Mouse (Mus musculus) liver, postnatal 0 days (tissue): Measurements from ENCODE around the gene Plod2. TPM values are rescaled to one million over a fixed set of nuclear protein-coding genes. Genes with fewer than 3 reads are reported as not detected.

Experiments
- ATAC-seq: fragments of 200-750 bp; cut with Nextera tagmentation; 2 replicates; pipeline ENCODE4 v1.8.0; 2017; ENCODE audit warnings: mild to moderate bottlenecking, moderate library complexity
- DNase-seq: peaks from one replicate; pipeline ENCODE4 v3.0.0-alpha.2; 2016
- H3K27ac ChIP-seq: fragments of 300-500 bp; sonication (generic); 2 replicates; pipeline ENCODE4 v1.5.1; 2014; ENCODE audit warnings: antibody characterized with exemption, moderate library complexity, mild to moderate bottlenecking, low read depth
- H3K27me3 ChIP-seq: fragments of 300-500 bp; sonication (generic); 2 replicates; pipeline ENCODE4 v1.6.1; 2014; ENCODE audit warnings: low read length, control low read depth, mixed read lengths; ENCODE audit not compliant: insufficient read depth
- H3K36me3 ChIP-seq: fragments of 300-500 bp; sonication (generic); replicated peaks from 2 replicates; pipeline ENCODE4 v1.6.1; 2014; ENCODE audit warnings: mild to moderate bottlenecking, control low read depth, low read length, moderate library complexity, mixed read lengths; ENCODE audit not compliant: insufficient read depth
- H3K4me1 ChIP-seq: fragments of 300-500 bp; sonication (generic); 2 replicates; pipeline ENCODE4 v1.6.1; 2014; ENCODE audit warnings: antibody characterized with exemption, mild to moderate bottlenecking, control low read depth; ENCODE audit not compliant: insufficient read depth
- H3K4me2 ChIP-seq: fragments of 300-500 bp; sonication (generic); 2 replicates; pipeline ENCODE4 v1.6.1; 2014; ENCODE audit warnings: low read depth, mild to moderate bottlenecking, low read length, moderate library complexity, mixed read lengths
- H3K4me3 ChIP-seq: fragments of 300-500 bp; sonication (generic); 2 replicates; pipeline ENCODE4 v1.5.1; 2014; ENCODE audit warnings: low read depth, low read length
- H3K9ac ChIP-seq: fragments of 300-500 bp; sonication (generic); replicated peaks from 2 replicates; pipeline ENCODE4 v1.6.1; 2014; ENCODE audit warnings: mild to moderate bottlenecking, moderate library complexity
- H3K9me3 ChIP-seq: fragments of 300-500 bp; sonication (generic); 2 replicates; pipeline ENCODE4 v1.6.1; 2016; ENCODE audit warnings: mild to moderate bottlenecking, control low read depth, low read length, mixed read lengths
- CTCF ChIP-seq: sonication (generic); IDR thresholded peaks from 2 replicates; pipeline ENCODE4 v1.5.1; 2016; ENCODE audit warnings: antibody characterized with exemption, low read depth
- EP300 ChIP-seq: IDR thresholded peaks from 2 replicates; pipeline ENCODE4 v1.6.1; 2016; ENCODE audit warnings: antibody characterized with exemption, low read depth, mild to moderate bottlenecking
- WGBS: fragments of 180-500 bp; shearing (Covaris S2); extraction: QIAGEN DNeasy Blood & Tissue Kit; methylation state at CpG from one replicate; pipeline ENCODE4 v1.1.7; 2014; ENCODE audit not compliant: insufficient replicate concordance; 5-methylcytosine and 5-hydroxymethylcytosine counted together
- polyA plus RNA-seq: library from polyadenylated mRNA; unstranded; fragments of >200 nt; fragmentation: Nextera tagmentation; extraction: Ambion mirVana; gene quantifications from 2 replicates; pipeline ENCODE4 v1.2.1, GENCODE M21; 2015

Gene Plod2
- polyA plus RNA-seq, 1 experiment from 2014 or later: 1.5 TPM

GRCm38 (mm10) chr9:92568798-92569197 is 26.8 kb downstream of the Plod2 start:
- 85% methylated on average over 3 of the region's 3 CpGs for WGBS

GRCm38 (mm10) chr9:92572376-92573108 is 30.5 kb downstream of the Plod2 start:
- Histone ChIP-seq H3K4me2 (no peak overlapping the region), H3K27me3 (no peaks in the 10 kb centered on the region), H3K4me1 (no peaks in the 10 kb centered on the region), H3K9ac (no peak overlapping the region), H3K9me3 (no peaks in the 10 kb centered on the region), H3K36me3 (no peaks in the 10 kb centered on the region), H3K4me3 (no peak overlapping the region), H3K27ac (no peak overlapping the region)
- WGBS: 74% methylated on average over 8 of the region's 8 CpGs
- no peak for ATAC-seq
- DNase-seq: no peak
- TF ChIP-seq CTCF (no peak), EP300 (no peak)

More at GRCm38 (mm10) chr9:92568798-92569197, 26.8 kb downstream of the Plod2 start:
- H3K9me3 ChIP-seq: no peaks in the 10 kb centered on the region
- no peak overlapping the region for H3K4me2 ChIP-seq
- TF ChIP-seq EP300 (no peak), CTCF (no peak)
- no peak for DNase-seq
- H3K27ac ChIP-seq: no peak overlapping the region
- H3K36me3 ChIP-seq: no peaks in the 10 kb centered on the region
- H3K4me1 ChIP-seq: no peaks in the 10 kb centered on the region
- no peaks in the 10 kb centered on the region for H3K27me3 ChIP-seq
- no peak overlapping the region for H3K9ac ChIP-seq
- H3K4me3 ChIP-seq: no peak overlapping the region
- no peak for ATAC-seq

GRCm38 (mm10) chr9:92583876-92584275 is 41.9 kb downstream of the Plod2 start:
- no peaks in the 10 kb centered on the region for H3K4me1 ChIP-seq
- no peaks in the 10 kb centered on the region for H3K36me3 ChIP-seq
- no peak overlapping the region for H3K4me3 ChIP-seq
- H3K9ac ChIP-seq: no peak overlapping the region
- ATAC-seq: no peak
- no peaks in the 10 kb centered on the region for H3K27me3 ChIP-seq
- 81% methylated on average over 5 of the region's 5 CpGs for WGBS
- TF ChIP-seq EP300: no peak
- no peak for TF ChIP-seq CTCF
- no peak overlapping the region for H3K4me2 ChIP-seq
- no peak for DNase-seq
- no peak overlapping the region for H3K27ac ChIP-seq
- H3K9me3 ChIP-seq: no peaks in the 10 kb centered on the region

- H3K27ac ChIP-seq: no peak overlapping the region
- no peaks in the 10 kb centered on the region for H3K4me1 ChIP-seq
- WGBS: 79% methylated on average over 1 of the region's 1 CpGs
- no peaks in the 10 kb centered on the region for H3K9me3 ChIP-seq
- H3K36me3 ChIP-seq: 0 out of 2 replicates have a peak, but pooled peaks cover 2% of the 10 kb centered on the region
- TF ChIP-seq EP300: no peak
- no peak for TF ChIP-seq CTCF
- ATAC-seq: no peak
- no peak overlapping the region for H3K4me3 ChIP-seq
- DNase-seq: no peak
- no peak overlapping the region for H3K4me2 ChIP-seq
- no peak overlapping the region for H3K9ac ChIP-seq
- no peaks in the 10 kb centered on the region for H3K27me3 ChIP-seq
Observed at GRCm38 (mm10) chr9:92586025-92586424, 44.0 kb downstream of the Plod2 start.

GRCm38 (mm10) chr9:92587391-92587790 is 45.4 kb downstream of the Plod2 start:
- Histone ChIP-seq H3K36me3 (0 out of 2 replicates have a peak, but pooled peaks cover 2% of the 10 kb centered on the region), H3K9me3 (no peaks in the 10 kb centered on the region), H3K4me2 (no peak overlapping the region), H3K4me3 (no peak overlapping the region), H3K27me3 (no peaks in the 10 kb centered on the region), H3K27ac (no peak overlapping the region), H3K4me1 (no peaks in the 10 kb centered on the region), H3K9ac (no peak overlapping the region)
- WGBS: 91% methylated on average over 8 of the region's 8 CpGs
- TF ChIP-seq CTCF (no peak), EP300 (no peak)
- ATAC-seq: no peak
- DNase-seq: no peak

GRCm38 (mm10) chr9:92588226-92588625 is 46.2 kb downstream of the Plod2 start:
- TF ChIP-seq CTCF (no peak), EP300 (no peak)
- H3K9me3 ChIP-seq: no peaks in the 10 kb centered on the region
- no peak for DNase-seq
- H3K4me2 ChIP-seq: no peak overlapping the region
- 0 out of 2 replicates have a peak, but pooled peaks cover 2% of the 10 kb centered on the region for H3K36me3 ChIP-seq
- no peak overlapping the region for H3K4me3 ChIP-seq
- no peak overlapping the region for H3K27ac ChIP-seq
- no peaks in the 10 kb centered on the region for H3K27me3 ChIP-seq
- 83% methylated on average over 1 of the region's 1 CpGs for WGBS
- no peaks in the 10 kb centered on the region for H3K4me1 ChIP-seq
- no peak for ATAC-seq
- no peak overlapping the region for H3K9ac ChIP-seq
